Mouse (Mus musculus) spleen, embryonic (tissue): ENCODE measurements at regions not wholly inside any gene's neighbourhood (a gene's known extent, or its start where the extent isn't known, plus 50 kb on each side); places are given as distances from the start of the nearest gene placed in this dataset.

Source experiments
- CTCF ChIA-PET: fragments of 350-600 bp; sonication (Branson Sonifier 250); formaldehyde crosslinking; loops from one replicate; lab custom pipeline; 2022; lab: Charles Lee

- CTCF ChIA-PET, result no interaction called here
Observed at GRCm38 (mm10) chr4:8957771-8958170, 718.9 kb upstream of the Car8 start.

DNA sequence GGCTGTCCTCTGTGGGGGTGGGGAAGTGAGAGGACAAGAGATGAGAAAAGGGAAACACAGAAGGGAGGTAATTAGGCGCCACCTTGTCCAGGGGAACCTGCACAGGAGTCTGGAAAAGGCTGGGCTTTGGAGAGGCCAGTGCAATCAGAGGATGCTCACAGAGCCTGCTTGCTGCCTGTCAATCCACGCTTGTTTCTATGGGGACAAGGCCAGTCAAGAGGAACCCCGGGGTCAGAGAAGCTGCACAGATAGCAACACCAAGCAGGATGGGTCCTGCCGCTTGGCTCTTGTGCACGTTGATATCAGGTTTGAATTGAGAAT lies 718.1 kb upstream of the Car8 start:
- CTCF ChIA-PET, result no interaction called here

GRCm38 (mm10) chr4:8956312-8957022 lies 717.6 kb upstream of the Car8 start:
- CTCF ChIA-PET, result no interaction called here

DNA sequence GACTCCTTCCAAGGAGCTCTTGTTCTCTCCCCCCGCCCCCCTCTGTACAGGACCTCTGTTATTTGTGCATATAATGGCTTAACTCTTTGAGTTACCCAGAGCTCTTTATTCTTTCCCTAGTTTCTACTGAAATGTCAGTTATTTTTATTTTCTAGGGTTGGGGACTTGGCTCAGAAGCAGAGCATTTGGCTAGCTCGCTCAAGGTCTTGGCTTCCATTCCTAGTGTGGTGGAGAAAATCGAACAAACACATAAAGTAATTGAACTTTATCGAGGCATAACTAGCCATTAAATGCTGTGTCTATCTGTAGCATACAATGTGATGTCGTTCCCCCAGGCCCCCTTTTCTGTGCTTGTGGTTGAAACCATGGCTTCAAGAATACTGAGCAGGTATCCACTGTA lies 716.5 kb upstream of the Car8 start:
- CTCF ChIA-PET, result interaction anchor here (0.6 kb wide), 1 partner anchor 9 kb away, joined by 22 read pairs; no protein-coding TSS in a partner anchor

- CTCF ChIA-PET, result interaction anchor here (0.6 kb wide), 1 partner anchor 10 kb away, joined by 22 read pairs; no protein-coding TSS in a partner anchor
Observed at GRCm38 (mm10) chr4:8954356-8954914, 715.6 kb upstream of the Car8 start.

DNA sequence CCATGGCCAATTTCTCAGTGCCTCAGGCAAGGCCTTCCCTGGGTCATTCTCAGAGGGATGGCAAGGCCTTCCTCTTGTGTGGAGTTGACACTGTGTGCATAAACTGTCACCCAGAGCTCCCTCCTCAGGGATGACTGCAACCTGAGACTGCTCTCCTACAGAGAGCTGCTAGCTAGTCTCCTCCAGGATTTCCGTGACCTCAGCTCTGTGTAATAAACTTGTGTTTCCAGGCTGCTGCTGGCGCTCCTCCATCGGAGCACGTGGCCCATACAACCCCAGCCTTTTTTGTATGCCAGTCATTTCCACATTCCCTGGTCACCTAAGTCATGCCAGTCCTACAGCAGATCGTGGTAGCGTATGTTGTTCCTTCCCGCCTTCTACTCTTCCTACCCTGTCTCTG lies 714.3 kb upstream of the Car8 start:
- CTCF ChIA-PET, result no interaction called here

DNA sequence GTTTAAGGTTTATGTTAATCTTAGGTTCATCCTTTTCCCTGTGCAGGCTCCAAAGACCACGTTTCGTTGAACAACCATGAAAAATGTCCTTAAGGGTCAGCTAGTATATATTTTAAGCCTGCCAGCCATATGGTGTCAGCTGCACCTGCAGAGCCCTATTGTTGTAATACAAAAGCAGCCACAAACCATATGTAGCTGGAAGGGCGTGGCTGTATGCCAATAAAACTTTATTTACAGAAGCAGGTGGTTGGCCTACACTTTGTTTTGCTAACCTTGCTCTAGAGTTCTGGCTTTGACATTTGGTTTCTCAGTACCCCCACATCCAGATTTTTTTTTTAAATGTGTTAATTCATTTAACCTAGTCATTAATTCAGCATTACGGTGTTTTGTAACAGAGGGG lies 711.1 kb upstream of the Car8 start:
- CTCF ChIA-PET, result interaction anchor here (0.6 to 0.7 kb wide), 2 partner anchors 17 to 254 kb away, joined by 3 to 5 read pairs; no protein-coding TSS in a partner anchor

GRCm38 (mm10) chr4:8949537-8949936 lies 710.7 kb upstream of the Car8 start:
- CTCF ChIA-PET, result no interaction called here

DNA sequence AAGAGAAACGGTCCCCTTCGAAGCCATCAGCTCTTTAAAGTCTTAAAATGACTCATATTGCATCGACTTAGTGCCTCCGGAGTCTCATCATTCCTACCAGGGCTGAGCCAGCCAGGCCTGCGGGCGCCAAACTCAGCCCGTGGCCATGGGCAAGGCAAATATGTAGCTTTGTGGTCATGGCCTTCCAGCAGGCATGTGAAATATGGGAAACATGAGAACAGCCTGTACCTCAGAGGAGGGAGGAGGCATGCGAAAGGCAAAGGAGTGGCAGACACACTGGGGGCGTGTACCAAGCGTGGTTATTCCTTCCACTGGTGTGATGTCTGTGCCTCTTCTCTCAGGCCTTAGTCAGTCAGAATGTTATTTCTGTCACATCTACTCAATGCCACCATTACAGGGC lies 706.3 kb upstream of the Car8 start:
- CTCF ChIA-PET, result no interaction called here

DNA sequence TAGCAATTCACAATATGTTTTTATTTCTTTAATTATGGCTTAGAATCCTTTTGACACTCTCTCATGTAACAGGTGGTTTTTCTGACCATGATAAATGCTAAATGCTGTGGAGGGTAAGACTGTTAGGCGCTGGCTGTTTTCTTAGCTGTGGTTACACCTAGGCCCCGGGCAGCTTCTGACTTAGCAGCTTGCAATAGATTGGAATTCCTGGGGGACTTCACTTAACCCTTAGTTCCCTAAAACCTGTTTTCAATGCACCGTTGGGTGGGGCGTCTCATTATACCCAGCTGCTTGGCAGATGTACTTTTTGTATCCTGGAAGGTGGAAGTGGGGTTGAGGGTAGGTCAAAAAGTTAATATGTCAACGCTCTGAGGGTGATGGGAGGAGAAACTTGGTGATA lies 704.2 kb upstream of the Car8 start:
- CTCF ChIA-PET, result no interaction called here

DNA sequence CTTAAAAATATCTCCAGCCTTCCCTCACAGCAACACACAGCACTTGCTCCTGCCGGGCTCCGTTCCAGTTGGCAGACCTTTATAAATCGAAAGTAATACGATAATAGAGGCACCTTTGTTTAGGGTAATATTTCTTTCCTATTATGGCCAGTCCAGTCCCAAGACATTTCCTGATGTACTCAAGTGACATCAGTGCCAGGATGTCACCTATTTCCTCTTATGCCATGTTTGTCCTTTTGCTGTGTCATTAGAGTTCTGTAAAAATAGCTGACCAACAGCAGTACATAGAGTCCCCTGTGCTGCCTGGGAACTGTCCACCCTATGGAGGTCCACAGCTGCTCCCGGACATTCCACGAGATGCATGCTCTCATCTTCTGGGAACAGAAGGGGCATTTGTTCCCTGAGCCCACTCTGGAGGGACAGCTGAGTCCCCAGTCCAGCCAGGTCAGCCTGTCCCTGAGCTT lies 700.1 kb upstream of the Car8 start:
- CTCF ChIA-PET, result no interaction called here

GRCm38 (mm10) chr4:8935899-8936298 lies 697.1 kb upstream of the Car8 start:
- CTCF ChIA-PET, result interaction anchor here (0.6 kb wide), 1 partner anchor 19 kb away, joined by 4 read pairs; no protein-coding TSS in a partner anchor

DNA sequence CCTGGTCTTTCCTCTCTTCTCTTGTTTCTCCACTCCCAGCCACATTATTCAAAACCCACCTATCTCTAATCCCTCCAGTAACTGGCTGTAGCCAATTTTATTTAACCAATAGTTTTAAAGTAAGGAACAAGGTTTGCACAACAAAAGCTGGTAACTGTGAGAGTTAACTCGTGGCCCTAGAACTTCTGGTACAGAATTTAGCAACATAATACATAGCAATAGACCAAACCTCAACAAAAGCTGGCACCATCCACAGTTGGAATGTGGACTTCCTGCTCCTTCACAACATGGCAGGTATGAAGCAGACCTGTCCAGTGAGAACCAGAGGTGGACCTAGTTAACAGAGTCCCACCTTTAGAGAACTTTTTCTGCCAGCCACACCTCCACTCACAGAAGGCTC lies 695.7 kb upstream of the Car8 start:
- CTCF ChIA-PET, result interaction anchor here (0.7 kb wide), 1 partner anchor 40 kb away, joined by 3 read pairs; no protein-coding TSS in a partner anchor

GRCm38 (mm10) chr4:8929346-8929745 lies 690.5 kb upstream of the Car8 start:
- CTCF ChIA-PET, result interaction anchor here (0.7 kb wide), 1 partner anchor 151 kb away, joined by 3 read pairs; no protein-coding TSS in a partner anchor

- CTCF ChIA-PET, result interaction anchor here (0.7 kb wide), 1 partner anchor 150 kb away, joined by 3 read pairs; no protein-coding TSS in a partner anchor
Observed at GRCm38 (mm10) chr4:8928551-8929305, 689.9 kb upstream of the Car8 start.

- CTCF ChIA-PET, result no interaction called here
Observed at GRCm38 (mm10) chr4:8927276-8927906, 688.5 kb upstream of the Car8 start.

DNA sequence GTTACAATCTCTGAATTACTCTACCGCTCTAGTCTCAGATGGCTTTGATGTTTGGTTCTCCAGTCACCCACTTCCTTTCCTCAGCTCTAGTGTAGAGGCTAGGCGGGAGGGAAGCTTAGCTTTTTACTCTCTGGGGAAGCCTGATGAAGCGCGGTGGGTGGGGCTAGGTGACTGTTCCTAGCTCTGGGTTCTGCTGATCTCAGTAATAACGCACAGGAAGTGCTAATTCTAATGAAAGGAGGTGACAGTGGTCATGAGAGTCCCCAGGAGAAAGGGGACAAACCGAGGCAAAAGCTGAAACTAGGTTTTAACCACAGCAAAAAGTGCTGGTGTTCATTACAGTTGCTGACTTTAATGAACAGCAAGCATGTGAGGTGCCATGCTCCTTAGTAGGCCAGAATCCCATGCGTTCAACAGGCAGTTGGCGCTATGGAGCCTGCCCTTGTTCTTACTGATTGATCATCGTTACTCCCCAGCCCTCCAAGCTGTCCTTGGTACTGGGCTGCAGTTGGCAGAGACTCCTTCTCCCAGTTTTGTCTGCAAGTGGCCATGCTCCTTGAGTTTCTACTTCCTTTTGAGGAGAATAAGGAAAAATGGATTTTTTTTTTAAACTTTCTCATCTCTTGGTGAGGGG lies 687.9 kb upstream of the Car8 start:
- CTCF ChIA-PET, result no interaction called here

GRCm38 (mm10) chr4:8922695-8923363 lies 684.0 kb upstream of the Car8 start:
- CTCF ChIA-PET, result interaction anchor here (0.7 kb wide), 2 partner anchors 119 to 180 kb away, joined by 4 to 8 read pairs; no protein-coding TSS in a partner anchor

DNA sequence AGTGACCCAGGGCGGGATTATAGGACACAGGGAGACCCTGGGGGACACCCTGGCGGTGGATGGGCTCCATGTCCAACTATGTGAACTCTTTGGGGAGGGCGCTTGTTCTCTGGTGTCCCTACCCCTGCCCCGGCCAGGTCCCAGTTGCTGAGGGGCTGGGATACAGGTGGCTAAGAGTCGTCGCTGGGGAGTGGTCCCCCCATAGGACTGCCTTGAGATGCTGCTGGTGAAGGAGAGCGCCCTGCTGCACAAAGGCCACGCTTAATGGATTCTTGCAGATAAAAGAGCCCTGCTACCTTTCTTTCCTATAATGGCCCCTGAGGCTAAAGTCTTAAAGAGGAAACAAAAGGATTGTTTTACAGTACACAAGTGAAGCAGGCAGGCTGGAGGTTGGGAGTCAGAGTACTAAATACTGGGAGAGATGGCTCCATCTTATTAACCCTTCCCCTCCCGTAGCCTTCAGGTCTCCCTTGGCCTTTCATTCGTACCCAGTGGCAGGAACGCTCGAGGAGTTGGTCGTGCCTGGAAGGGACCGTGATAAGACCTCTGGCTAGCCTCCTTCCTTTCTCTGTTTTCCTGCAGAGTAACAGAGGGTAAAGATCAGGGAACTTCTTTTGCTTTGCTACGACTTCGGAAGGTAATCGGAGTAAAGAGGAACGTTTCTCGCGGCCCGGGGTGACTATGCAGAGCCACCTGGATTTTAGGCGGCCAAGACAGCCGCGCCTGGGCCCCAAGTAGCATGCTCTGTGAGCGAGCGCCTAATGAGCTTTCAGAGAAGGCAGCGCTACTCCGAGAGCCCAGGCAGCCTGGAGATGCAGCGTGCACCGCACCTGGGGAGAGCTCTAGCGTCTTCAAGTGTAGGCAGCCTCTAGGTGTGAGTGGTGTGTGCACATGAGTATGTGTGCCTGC lies 682.9 kb upstream of the Car8 start:
- CTCF ChIA-PET, result no interaction called here

DNA sequence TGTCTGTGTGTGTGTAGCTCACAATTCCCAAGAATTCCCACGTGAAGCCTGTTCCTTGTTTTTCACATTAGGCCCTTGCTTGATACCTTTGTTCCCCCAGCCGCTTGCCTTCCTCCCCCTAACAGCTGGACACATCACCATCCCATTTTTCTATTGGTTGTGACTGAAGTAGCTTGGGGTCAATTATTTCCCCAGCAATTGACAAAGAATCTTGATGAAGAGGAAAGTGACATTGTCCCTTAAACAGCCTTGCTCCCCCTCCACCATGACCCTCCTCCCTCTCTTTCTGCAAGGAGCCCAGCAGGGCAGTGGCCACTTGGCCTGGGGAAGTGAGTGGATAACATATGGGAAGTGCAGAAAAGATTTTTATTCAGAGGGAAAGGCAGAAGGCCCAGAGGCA lies 681.5 kb upstream of the Car8 start:
- CTCF ChIA-PET, result no interaction called here
